Mouse (Mus musculus): ENCODE measurements around the gene Nav2.

Nav2 gene

DNA sequence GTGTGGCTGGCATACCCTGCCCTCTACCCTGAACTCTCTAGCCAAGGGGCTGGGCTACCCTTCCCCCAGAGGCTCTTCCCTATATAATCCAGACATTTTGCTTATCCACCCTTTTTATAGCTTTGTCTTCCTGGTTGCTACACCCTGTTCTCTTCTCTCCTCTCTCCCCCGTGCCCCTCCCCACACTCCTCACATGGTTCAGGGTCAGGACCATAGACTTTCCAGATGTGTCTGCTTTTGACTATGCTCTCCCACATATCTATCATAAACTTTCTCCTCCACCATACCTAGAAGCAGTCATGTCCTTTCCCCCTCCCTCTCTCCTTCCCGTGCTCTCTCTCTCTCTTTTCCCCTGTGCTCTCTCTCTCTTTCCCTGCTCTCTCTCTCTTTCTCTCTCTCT, 595.4 kb downstream of the Nav2 start:
- no peak for DNase-seq

DNA sequence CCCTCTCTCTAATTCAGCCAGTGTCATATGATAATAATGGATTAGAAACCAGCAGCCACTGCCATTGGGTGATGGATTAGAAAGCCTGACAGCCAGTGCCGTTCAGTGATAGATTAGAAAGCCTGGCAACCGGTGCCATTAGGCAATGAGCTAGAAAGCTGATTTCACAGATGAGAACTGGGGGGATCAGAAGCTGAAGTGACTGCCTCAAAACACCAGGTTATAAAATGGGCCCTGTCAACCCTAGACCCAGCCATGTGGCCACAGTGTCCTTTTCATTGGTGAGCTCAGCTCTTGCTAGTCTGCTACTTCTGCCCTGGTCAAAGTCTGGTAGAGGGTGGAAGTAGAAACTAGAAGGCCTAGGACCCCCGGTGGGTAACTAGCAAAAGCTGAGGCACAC, 595.8 kb downstream of the Nav2 start:
- no peak for DNase-seq

DNA sequence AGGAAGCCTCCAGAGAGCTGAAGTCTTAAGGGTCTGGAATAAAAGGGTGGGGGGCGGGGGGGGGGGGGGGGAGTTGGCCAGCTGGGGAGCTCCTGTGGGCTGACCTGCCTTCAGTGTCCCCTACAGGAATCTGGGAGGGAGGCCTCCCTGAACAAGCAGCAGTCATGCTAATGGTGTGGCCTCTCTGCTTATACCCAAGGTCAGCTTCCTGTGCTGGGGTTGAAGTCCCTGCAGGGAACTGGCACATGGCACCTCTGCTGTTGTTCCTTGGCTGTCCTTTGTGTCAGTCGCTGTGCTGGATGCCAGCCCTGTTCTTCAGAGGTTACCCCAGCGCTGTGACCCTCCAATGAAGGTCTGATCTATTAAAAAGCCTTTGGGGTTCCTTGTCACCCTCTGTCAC, 596.5 kb downstream of the Nav2 start:
- DNase-seq = no peak

DNA sequence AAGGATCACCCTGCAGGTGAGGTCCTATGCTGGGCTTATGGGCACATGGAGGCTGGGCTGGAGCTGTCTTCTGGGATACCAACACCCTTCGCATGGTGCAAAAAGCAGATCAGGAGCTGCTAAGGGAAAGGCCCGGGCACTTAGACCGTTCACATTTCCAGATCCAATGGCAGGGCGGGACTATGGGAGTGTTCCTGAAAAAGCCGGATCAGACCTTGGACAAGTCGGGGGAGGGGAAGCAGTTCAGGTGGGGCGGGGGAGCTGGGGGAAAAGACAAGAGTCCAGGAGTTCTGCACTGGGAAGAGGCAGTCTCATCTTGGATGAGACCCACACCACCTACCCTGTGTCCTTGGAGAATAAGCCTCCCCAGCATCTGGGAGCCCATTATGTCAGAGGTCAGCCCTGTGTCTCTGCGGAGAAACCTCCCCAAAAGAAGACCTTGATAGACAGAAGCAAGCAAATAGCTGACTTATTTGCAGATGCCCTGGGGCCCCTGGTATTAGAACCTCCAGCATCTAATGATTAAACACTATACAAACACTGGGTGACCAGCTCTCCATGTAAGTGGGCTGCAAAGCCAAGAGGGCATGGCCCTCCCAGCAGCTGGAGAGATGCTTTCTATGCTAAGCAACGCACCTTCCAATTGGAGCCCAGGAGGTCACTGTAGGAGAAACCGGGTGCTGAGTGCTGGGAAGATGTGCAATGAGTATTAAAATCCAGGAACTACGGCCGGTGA, 597.7 kb downstream of the Nav2 start:
- no peak for DNase-seq

DNA sequence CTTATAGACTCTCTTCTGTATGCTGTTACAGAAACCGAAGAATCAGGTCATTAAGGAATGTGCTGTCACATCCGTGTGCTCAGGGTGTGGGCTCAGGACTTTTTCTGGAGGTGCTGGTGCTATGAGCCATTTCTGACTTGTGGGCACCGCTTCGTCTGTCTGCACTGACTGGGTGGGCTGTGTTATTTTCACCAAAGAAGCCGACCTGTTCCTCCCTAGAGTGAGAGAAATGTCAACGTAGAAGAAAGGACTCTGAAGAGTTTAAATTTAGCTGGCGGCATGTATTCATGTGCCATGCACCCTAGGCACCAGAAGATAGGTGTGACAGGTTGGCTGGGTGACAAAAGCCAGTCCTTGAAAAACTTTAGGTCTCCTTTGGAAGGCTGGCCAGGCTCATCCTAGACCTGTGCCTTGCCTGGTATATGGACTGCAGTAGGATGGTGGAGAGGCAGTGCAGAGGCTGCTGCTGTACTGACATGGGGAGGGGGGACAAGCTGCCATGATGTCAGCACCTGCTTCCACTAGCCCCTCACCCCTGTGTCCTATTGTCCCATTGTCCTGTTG, 599.5 kb downstream of the Nav2 start:
- DNase-seq = no peak

DNA sequence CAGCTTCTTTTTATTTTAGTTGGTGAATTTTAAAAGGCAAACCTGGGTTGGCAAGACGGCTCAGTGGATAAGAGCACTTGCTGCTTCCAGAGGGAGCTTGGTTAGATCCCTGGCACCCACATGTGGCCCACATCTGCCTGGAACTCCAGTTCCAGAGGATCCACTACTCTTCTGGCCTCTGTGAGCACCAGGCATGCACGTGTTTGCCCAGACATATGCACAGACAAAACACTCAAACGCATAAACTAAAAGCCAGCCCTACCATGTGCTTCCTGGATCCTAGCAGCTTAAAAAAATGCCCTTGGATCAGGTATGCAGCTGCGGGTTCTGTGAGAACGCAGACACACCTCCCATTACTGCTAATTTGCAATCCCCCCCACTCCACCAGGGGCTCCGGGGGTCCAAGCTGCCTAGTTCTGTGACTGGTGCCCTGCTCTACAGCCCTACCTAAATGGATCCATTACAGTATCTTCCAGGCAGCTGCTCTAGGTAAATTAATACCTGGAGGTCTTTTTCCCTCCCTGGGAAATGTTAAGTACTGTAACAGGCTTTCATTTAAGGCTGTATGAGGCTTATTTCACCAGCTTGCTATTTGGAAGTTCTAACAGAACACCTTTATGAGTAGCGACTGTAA, 603.4 kb downstream of the Nav2 start:
- DNase-seq = no peak

DNA sequence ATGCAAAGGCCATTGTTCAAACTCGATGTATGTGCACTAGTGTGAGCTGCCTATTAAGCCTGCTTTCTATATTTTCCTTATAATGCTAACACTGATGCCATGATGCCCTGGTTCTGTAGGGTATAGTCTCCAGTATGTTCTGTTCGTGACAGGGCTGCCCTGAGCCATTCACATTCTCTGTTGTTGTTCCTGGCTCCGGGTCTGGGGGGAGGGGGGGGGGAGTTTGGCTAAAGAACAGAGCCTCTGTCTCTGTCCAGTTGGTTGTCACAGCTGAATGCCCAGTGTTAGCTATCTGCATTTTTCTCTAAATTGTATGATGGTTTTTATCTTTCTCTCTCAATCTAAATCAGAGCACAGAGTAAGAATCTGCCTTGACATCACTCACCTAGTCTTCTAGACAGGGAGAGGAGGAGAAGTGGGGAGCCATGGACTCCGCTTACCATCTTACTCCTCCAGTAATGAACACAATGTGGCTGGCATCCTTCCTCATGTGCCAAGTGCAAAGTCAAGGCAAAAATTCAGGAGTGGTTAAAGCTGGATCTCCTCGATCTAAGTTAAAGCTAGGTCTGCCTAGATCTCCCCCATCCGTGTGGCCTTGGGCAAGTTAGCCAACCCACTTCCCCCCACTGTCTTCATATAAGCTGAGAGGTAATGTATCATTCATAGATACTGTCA, 605.4 kb downstream of the Nav2 start:
- DNase-seq = no peak

DNA sequence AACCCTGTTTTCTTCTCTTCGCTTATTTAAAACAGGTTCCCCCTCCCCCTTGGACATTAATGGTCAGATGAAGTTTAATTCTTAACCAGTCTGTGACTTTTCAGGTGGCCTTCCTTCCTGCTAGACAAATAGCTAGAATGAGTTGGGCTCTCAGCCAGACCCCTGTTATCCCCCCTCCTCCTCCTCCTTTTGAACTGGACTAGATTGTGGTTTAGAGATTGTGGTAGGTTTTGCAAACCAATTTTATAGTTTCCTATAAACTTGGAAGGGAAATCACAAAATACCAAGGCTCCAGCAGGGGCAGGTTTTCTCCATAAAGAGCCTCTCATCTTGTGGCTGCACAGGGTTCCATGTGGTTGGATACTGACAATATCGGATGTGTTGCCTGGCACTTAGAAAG, 606.5 kb downstream of the Nav2 start:
- no peak for DNase-seq

DNA sequence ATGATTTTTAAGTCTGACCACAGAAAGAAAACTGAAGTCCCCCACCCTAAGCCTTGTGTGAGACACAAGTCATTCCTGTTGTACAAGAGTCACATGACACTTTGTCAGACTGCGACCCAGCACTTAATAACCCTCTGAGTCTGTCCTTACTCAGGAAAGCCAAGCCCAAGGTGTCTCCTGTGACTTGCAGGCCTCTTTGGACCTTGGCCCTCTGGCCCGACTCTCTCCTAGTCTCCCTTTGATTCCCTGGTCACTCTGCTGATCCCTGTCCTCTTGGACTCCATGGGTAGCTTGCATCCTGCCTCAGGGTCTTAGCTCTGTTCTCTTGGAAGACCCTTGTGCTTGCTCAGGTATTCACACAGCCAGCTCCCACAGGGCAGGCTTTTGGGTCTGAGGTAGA, 612.0 kb downstream of the Nav2 start:
- no peak for DNase-seq

DNA sequence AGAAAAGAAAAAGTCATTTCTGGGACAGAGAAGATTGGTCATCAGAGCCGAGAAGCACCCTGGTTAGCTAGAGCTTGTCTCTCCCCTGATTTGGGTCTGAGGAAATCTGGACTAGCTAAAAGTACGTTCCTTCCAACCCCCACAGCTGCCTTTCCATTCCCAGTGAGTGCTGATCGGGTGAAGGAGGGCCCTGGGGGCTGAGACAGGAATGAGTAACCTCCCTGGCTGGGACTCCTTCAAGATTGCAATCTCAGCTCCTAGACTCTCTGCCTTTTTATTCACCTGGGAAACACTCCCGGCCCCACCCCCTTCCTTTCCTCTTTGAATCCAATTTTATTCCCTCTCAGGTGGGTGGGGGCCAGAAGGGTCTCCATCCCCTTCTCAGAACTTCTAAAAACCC, 612.8 kb downstream of the Nav2 start:
- DNase-seq = no peak

DNA sequence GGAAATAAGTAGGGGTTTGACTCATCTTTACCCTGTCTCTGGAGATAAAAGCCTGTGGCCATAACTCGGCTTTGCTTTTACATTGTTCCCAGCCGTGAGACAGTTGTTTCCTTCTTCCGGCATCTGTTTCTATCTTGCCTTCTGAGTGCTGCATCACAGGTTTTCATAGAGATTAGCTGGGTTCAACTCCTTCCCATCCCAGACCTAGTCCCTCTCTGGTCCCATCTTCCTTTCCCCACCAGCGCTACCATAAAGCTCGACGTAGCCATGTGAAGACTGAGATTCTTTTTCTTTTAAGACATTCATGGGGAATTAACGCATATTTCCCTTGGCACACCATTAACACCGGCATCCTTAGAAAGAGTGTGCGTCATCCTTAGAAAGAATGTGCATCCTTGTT, 613.5 kb downstream of the Nav2 start:
- no peak for DNase-seq

DNA sequence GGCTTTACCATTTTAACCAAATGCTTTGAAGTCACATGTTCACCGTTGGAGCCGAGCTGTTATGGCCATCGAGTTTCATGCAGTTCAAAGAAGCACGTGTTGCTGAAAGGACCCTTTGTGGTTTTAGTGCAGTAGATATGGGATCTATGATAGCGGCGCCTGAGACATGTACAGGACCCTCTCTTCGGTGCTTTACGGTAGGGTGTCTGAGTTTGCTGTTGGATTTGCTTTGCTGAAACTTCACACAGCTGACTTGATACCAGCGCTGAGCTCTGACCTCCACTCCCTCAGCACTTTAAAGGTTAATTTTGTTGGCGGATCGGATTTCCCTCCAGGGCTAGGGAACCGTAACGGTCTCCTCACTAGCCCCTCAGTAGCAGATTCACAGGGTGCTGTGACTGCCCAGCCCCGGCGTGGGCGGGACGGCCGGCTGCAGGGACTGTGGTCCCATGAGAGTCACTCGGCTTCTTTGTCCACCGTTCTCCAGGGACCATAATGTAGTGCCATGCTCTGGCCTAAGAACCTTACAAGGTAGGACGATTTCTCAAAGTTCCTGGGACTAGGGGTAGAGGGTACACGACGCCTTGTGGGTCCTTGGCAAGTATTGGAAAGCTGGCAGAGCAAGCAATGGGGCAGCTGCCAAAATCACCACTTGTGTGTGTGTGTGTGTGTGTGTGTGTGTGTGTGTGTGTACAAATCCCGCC, 614.0 kb downstream of the Nav2 start:
- DNase-seq = no peak

DNA sequence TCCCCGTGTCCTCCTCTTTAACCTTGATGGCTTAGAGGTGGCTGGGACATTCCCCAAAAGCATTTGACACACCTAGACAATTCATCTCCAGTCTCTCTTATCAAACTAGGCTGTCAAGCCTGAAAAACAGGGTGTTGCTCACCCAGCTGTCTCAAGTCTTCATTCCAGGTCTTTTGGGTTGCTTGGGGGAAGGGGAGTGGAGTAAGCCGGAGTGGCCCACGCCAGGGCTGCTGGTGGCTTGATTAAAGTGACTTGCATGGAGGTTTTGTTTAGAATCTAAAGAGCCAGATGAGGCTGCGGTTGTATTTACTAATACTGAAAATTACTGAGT, 614.6 kb downstream of the Nav2 start:
- no peak for DNase-seq

DNA sequence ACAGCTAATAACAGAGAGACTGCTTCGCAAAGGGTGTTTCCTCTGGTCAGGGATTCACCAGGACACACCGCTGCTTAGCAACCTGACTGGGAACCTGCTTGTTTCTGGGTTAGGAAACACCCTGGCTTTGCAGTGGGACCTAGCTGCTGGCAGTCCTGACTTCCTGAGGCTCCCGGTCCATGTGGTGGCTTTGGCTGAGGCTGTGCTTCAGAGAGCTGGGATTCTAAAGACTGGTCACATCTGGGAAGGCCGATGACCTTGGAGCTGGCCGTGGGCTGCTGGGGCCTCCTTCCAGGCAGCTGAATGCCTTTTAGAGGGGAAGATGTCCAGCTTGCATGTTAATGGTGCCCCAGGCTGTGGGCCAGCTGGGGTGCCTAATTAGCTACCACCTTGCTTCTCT, 615.2 kb downstream of the Nav2 start:
- no peak for DNase-seq

DNA sequence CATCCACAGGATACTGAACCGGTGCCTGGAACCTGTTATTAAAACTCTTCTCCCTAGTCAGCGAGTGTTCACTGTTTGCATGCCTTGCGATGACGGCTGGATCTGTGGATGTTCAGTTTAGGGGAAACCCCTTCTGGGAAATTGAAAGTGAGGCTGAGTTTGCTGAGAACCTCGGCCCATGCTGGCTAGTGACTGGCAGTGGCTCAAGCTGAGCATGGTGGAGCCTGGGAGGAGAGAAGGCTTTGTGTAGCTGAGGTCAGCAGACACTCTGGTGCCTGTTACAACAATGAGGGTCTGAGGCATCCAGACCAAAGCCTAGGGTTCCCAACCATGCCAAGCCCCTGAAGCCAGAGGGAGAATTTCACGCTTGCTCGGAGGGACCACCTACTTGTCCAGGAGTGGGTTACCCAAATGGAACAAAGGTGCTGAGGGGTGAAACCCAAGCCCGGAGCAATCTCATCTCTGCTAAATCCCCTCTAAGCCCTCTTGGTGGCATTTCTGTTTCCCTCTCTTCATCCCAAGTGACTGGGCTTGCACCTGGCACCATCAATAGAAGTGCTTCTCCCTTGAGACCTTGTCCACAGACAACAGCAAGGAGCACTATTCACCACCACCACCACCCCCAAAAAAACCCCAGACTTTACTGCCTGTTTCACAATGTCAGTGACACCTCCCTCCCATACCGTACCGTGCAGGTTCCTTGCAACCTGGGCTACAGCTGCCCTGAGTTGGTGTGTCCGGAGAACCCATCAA, 617.0 kb downstream of the Nav2 start:
- DNase-seq = no peak

DNA sequence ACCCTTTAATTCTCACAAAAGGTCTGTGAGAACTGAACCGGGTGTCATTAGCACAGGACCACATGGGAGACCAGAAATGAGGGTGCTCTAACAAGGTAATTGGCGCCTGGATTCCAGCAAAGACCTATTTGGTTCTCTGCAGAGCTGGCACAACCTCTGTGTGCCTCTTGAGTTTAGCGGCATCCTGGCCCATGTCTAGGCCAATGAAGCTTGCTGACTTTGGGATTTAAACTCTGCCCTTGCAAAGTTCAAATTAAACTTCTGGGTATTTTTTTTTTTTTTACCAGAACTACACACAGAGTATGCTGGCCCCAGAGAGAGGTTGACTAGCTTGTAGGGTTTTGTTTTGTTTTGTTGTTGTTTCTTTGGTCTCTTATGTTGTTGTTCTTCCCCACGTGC, 617.6 kb downstream of the Nav2 start:
- DNase-seq = no peak

DNA sequence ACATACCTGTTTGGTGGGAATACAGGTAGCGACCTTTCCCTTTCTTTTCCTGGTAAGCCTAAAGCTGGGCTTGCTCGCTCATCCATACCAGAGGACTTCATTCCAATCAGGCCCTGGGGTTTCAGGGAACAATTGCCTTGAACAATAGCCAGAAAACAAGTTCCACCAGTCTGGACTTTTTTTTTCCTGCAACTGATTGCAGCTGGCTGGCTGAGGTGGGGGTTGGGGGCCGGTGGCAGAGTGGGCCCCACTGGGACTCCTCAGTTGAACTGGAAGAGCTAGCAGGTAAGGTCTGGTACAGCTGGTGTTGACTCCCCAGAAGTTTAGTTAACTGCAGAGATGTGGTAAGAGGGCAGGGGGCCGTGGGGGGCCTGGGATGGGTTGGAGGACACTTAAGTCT, 619.0 kb downstream of the Nav2 start:
- no peak for DNase-seq

DNA sequence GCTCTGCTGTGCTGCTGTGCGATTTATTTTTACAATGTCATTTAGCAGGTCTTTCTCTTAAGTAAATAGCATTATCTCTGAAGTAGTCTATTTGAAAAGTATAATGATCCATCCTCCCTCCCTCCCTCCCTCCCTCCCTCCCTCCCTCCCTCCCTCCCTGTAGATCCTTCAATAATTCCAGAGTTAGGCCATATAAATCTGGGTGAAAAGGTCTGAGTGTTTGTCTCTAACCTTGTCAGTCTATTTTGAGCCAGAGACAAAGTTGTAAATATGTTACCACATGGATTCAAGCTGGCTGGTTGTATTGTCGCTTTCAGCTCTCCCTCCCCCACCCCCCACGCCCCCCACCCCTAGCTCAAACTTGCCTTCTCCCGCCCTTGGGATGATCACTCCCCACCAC, 619.4 kb downstream of the Nav2 start:
- no peak for DNase-seq

DNA sequence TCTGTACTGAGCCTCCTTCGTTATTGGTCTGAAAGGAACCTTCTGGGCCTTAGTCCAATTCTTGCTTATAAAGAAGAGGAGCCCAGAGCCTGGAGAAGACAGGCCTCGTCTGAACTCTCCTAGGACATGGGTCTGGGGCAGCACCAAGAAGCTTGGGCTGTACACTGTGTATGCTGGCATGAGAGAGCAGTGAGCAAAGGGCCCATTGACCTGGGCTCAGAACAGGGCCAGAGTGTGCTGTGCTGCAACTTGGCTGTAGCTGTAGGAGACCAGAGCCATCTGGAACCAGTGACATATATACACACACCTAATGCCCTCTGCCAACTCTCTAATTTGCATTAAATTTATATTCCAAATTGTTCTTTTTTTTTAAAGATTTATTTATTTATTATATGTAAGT, 621.0 kb downstream of the Nav2 start:
- no peak for DNase-seq

DNA sequence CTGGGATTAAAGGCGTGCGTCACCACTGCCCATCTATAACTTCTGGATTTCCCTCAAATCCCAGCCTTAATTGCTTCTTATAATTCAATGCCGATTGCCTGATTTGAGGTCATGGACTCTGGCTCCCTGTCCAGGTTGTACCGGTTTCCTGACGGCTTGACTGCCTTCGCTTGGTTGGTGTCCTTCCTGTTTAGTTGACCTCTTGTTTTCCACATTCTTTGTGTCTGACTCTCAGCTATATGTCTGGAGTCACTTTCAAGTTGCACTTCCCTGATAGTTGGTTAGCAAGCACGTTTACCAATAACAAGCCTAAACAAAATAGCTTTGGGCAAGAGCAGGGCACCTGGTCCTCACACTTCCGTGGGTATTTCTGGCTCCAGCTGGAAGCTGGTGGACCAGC, 625.1 kb downstream of the Nav2 start:
- DNase-seq = no peak

DNA sequence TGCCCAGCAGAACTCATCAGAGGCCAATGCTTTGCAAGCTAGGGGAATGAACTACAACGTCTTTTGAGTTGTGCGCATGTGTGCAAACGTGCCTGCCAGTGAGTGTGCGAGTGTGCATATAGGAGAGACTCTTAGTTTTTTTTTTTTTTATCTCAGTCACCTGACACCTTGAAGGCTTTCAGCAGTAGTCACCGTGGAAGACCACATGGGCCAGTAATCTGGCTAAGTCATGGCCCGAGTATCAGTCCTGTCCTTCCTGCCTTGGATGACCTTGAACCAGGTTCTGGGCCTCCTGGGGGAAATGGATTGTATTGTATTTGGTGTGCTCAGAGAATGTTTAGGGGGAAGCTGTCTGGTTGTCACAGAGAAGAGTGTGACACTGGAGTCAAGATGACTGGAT, 625.7 kb downstream of the Nav2 start:
- no peak for DNase-seq

DNA sequence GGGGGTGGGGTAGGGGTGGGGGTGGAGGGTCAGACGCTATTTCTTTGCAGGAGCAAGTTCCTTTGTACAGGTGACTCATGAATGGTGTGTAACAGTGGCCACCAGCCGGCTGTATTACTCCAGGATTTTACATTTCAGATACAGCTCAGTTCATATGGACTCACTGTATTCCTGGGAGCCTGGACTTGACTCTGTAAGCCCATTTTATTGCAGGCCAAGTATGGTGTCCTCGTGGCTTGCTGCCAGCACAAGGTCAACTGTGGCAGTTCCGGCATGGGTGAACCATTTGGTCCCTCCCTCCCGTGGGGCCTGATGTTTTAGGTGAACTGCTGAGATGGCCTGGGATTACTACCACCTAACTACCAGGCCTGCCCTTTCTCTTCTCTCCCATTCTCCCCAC, 629.8 kb downstream of the Nav2 start:
- DNase-seq = no peak

DNA sequence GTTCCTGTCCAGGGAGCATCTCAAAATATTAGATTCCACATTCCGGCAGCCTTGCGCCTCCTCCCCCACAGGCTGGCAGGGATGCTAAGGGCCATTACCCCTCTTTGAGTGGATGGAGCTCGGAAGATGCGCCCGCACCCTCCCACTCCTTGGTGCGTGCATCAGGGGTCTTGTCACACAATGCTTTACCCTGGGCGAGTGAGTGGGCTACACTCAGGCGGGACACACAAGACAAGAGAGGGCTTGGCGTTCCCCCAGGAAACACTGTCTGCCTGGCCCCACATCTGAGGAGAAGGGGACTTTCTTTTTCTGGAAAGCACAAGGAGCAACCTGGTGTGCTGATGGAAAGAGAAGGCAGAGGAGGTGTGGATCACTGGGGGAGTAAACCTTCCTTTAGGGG, 631.7 kb downstream of the Nav2 start:
- no peak for DNase-seq

All from right cerebral cortex, postnatal 14 days (tissue).